Mouse (Mus musculus): ENCODE data around the gene Il15ra.
A peak's percentile ranks its signal among the peaks of the same experiment; 100 is the strongest.

Il15ra gene

GRCm38 (mm10) chr2:11778087-11778823 is 73.2 kb downstream of the Il15ra start:
- peak; percentile 93 for DNase-seq (ENCODE audit: low read depth, low spot score)
- Histone ChIP-seq H3K36me3 (ENCODE audit: control insufficient read depth, insufficient read depth, low read length, poor library complexity, severe bottlenecking) (peaks cover 11% of the 10 kb centered on the region), H3K27me3 (ENCODE audit: control insufficient read depth, insufficient read depth, low read length, poor library complexity, severe bottlenecking) (no peaks in the 10 kb centered on the region)
